Mouse (Mus musculus) left cerebral cortex, adult 8-10 months (tissue): ENCODE measurements around the gene Cyp24a1. TPM values are rescaled to one million over a fixed set of nuclear protein-coding genes. Genes with fewer than 3 reads are reported as not detected.
"Not testable (repeated sequence)": the region's sequence is repeated elsewhere in the genome, so short reads cannot be mapped to it uniquely, and the experiment has no call there.

Experiments
- DNase-seq, 2 experiments: peaks; one replicate each; pipeline ENCODE4 v3.0.0; 2022; ENCODE audit warnings: low spot score in 2 of 2
- total RNA-seq, 4 experiments: library from RNA; stranded (reverse); gene quantifications; 2 replicates each; pipeline ENCODE4 v1.2.4; 2022

The Cyp24a1 gene
- total RNA-seq, 4 experiments from 2014 or later, result not detected

DNA sequence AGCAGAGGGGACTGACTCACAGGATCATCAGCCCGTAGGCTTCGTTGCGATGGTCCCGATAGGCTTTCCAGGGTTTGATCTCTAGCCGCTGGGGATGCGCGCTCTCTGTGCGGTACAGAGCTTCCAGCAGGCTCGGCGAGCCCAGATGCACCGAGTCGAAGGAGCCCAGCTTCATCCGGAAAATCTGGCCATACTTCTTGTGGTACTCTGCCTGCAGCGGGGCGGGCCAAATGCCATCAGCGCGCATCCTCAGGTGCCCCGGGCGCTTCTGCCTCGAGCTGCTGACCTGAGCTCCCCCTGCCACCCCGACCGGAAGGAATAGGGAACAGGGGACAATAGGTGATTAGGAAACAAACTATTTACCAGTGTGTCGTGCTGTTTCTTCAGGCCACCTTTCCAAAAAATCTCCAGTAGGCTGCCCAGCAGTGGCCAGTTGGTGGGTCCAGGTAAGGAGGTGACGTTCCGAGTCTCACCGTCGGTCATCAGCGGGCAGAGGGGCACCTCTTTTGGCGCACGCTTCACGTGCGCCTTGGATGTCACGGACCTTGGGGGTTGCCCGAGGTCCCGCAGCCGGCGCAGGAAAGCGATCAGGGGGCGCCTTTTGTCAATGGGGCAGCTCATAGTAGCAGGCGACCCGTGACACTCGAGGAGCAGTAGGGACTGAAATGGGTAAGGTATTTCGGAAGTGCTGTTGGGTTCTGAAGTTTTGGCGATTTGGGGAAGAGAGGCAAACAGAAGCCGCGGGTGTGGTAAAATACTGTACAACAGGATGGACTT lies 603 bp downstream of the Cyp24a1 start, which contains the start of gene Pfdn4:
TSS of gene Pfdn4 (plus strand) at position 275 of the 777 bp plus-strand sequence.
- DNase-seq, result no peak

- no peak for DNase-seq
Measured at GRCm38 (mm10) chr2:170494784-170495710, 1.9 kb downstream of the Cyp24a1 start.

GRCm38 (mm10) chr2:170487890-170488502 lies 8.9 kb downstream of the Cyp24a1 start:
- no peak for DNase-seq

DNA sequence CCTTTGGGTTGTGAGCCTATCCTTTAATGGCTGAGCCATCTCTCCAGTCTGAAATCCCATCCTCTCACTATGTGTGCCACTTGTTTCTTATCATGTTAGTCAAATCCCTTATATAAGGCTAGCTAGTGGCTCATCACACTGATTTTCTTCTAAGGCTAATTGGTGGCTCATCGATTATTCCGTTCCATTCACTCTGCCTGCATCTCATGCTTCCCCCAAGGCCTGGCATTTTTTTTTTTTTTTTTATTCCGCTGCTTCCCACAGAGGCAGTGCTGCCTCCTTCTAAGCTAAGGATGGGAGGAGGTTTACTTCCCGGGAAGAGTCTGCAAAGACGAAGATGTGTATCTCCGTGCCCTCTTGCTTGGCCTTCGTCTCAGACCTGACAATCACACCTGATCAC lies 9.7 kb downstream of the Cyp24a1 start:
- no peak for DNase-seq

DNA sequence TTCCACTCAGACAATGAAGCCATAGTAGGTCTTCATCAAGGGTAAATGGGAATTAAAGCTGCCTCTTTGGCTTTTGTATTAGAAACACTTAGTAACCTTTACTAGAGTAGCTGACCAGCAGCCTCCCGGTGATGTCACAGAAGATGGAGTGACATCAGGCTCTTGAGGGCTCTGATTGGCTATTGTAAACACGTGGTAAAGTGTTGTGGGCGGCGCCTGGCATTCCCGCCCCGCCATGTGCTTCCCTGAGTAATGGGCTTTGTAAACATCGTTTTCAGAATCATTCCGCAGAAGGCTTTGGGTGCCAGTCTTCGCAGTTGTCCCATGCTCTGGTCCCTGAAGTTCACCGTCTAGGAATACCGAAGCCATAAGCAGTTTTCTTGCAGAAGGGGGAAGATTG lies 13.0 kb downstream of the Cyp24a1 start:
- no peak for DNase-seq

DNA sequence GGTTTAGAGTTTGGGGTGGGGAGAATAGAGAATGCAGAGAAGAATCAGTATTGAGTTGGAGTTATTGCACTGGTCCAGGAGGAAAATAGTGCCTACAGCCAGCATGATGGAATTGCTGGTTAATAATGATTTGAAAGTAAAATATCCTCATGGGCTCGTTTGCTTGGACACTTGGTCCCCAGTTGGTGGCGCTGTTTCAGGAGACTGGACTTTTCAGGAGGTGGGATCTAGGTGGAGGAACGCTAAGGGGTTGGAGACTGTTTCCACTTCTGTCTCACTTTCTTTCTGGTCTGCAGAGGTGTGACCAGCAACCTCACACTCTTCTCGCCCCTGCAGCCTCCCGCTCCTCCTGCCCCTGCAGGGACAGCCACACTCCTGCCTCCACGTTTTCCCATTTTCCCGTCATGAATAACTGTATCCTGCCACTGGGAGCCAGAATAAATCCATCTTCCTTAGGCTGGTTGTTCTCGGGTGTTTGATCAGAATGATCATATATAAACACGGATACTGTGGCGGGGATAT lies 14.9 kb downstream of the Cyp24a1 start:
- no peak for DNase-seq

DNA sequence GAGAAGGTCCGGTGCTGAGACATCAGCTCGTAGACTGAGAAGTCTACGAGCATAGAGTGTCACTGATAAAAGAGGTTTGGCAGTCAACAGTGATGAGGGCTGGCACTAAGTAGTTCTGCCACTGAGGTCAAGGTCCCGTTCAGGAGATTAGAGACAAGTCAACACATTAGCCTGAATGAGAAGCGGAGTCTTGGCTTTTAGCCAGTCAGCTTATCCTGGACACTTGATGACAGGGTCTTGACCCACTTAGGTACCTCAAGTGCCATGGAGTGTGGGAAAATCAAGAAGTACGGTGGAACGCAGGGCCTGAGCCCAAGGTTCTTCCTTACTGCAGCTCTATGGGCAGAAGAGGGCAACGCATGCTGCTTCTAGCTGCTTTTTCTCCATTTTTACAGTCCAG lies 20.3 kb downstream of the Cyp24a1 start:
- no peak for DNase-seq

GRCm38 (mm10) chr2:170476215-170476614 lies 20.7 kb downstream of the Cyp24a1 start:
- DNase-seq, result no peak

DNA sequence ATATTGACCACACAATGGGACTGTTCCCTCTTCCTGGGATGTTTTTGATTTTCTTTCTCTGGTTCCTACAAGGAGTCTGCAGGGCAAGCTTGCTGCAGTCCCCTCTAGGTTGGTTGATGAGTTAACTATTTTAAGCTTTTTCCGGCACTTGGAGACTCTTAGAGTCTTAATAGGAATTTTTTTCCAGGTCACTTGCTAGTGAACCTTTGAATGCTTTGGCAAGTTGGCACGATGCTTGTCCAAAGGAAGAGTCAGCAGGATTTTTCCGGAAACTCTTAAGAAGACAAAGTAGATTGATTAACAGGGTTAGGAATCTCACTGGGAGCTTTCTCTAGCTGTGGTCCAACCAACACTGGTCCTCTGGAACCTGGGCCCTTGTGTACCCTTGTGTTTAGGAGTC lies 21.8 kb downstream of the Cyp24a1 start:
- DNase-seq, result no peak

DNA sequence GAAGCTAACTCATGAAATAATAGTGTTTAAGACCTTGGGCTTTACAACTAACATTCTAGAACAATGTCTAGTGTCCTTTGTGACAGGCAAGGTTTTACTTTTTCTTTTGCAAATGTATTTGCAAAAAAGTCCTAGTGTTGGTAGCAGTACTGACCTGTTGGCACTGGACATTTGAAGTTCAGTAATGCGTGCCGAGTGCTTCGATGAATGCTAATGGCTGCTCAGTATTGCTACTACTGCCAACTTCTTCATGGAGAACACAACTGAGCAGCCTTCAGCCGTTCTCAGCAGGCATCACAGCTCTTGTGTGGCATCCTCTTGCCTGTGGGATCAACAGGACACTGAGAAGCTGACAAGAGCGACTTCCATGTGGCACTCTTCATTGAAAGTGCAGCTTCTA lies 22.8 kb downstream of the Cyp24a1 start:
- DNase-seq, result no peak

GRCm38 (mm10) chr2:170470591-170470990 lies 26.4 kb downstream of the Cyp24a1 start:
- no peak for DNase-seq

GRCm38 (mm10) chr2:170469616-170470308 lies 27.2 kb downstream of the Cyp24a1 start:
- DNase-seq, result peak; percentile 10 to 28

DNA sequence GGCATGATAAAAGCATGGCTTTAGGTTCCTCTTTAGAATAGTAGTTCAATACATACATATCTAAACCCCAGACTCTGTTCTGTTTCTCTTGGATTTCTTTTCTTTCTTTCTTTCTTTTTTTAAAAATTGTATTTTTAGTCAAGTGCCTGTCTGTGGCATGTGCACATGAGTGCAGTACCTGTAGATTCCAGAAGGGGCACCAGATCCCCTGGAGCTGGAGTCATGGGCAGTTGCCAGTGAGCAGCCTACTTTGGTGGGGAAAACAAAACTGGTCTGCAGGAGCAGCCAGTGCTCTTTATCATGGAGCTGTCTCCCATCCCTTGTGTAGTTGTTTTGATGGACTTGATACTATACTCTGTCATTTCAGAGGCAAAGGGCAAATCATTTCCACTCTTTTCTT lies 28.9 kb downstream of the Cyp24a1 start:
- DNase-seq, result no peak

- no peak for DNase-seq
Measured at GRCm38 (mm10) chr2:170464817-170465216, 32.1 kb downstream of the Cyp24a1 start.

DNA sequence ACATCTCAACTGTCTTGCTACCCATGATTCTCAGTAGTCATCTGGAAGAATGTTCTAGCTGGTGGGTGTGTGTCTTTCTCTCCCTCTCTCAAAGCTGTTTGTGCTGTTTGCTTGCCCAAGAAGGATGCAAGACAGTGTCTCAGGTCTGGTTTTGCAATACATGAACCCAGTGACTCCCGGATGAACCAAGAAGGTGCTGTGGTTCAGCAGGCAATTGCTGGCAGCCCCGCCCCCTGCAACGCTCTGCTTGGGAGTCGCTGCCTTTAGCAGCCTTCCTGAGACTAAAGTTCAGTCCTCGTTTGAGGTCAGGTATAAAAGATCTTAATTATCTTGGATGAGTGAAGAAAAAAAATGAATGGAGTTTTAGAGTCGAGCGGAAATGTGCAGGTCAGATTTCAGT lies 35.3 kb downstream of the Cyp24a1 start:
- no peak for DNase-seq

DNA sequence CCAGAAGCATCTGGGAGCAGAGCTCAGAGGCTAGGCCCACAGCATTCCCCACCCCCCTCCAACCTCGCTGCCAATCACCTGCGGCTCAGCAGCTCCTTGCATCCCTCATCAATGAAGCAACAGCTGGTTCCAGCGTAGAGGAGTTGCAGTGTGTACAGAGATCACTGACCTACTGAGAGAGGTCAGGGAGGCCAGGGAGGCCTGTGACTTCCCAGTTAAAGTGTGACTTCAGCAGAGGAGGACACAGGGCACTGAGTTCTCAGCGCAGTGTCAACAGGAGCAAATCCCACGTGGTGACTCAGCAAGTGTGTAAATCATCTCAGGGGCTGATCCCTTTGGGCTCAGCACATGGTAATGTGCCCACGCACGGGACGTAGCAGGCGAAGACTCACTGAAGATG lies 37.1 kb downstream of the Cyp24a1 start:
- DNase-seq, result no peak

DNA sequence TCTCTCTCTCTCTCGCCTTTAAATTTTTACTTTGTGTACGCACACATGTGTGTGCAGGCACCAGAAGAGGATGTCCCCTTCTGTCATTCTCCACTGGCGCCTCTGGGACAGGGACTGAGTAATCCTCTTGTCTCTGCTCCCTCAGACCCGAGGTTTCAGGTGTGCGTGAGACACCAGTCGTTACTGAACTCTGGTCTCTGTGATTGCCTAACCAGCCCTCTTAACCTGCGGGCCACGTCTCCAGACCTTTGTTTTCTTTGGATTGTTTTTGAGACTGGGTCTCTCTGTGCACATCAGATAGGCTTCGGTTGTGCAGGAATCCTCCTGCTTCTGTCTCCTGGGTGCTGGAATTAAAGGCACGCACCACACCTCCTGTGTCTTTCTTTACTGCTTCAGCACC lies 37.8 kb downstream of the Cyp24a1 start:
- DNase-seq, result no peak

DNA sequence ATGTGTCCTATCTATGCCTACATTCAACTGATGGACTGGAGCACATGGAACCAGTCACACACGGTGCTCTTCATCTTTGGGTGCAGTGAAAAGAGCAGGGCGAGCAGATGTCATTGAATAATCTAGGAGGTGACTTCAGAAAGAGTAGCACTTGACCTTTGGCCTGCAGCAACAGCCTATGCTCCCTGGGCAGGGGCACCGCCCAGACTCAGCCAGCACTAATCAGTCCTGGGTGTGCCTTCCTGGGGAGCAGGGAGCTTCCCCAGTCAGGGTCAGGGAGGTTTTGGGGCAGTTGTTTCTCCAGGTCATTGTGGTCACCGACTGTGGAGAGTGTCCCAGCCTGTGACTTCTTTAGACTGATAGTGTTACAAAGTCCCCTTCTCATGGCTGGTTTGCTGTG lies 43.1 kb downstream of the Cyp24a1 start:
- DNase-seq, result not testable (repeated sequence)

- peak in 1 of 2 experiments; percentile 74 for DNase-seq
Measured at GRCm38 (mm10) chr2:170450933-170451332, 46.0 kb downstream of the Cyp24a1 start.

DNA sequence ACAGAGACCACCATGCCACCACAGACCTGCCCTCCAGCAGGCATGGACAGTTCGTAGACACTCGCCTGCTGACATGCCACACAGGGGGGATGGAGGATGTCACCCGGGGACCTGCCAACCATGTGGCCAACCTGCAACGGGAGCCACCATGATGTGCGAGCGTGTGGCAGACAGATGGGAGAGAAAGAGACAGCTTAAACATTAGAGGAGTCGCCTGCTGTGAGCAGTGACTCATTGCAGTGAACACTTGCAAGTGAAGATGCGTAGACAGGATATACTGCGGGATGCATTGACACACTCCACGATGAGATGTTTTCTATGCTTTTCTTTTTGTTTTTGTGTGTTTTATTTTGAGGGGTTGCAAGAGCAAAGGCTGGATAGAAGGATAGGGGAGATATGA lies 49.3 kb downstream of the Cyp24a1 start:
- peak in 1 of 2 experiments; percentile 33 for DNase-seq

DNA sequence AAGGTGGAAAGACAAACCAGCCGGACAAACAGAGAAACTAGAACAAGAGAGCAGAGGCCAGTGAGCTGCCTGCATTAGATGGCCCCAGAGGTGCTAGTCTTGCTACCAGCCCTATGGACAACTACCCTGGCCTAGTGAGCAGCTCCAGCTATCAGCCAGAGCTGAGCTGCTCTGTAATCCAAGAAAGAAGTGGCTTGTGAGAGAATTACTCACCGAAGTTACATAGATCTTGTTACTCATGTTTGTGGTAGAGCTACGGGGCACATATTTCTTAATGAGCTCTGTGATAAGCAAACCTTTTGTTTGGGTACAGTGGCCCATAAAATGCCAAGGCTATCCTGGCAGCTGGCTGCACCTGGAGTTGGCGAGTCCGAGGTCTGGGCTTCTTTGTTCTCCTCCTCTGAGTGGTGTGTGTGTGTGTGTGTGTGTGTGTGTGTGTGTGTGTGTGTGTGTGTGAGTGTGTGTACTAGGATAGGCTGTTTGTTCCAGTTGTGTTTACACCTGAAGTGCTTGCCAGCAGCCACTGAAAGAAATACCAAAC lies 50.0 kb downstream of the Cyp24a1 start:
- no peak for DNase-seq
